Mouse (Mus musculus): ENCODE data around the gene Cacna2d3. TPM values are rescaled to one million over a fixed set of nuclear protein-coding genes. Genes with fewer than 3 reads are reported as not detected.

Cacna2d3 gene
- polyA plus RNA-seq, 1 experiment: 4.6 TPM

- H3K4me3 ChIP-seq (ENCODE audit: control insufficient read depth, low read depth, low read length): no peak overlapping the region
- no peak overlapping the region for H3K27ac ChIP-seq (ENCODE audit: control insufficient read depth, insufficient read depth, low read depth, low read length)
- no peaks in the 10 kb centered on the region for H3K4me1 ChIP-seq (ENCODE audit: control insufficient read depth, insufficient read depth, low read length)
- TF ChIP-seq CTCF (IDR thresholded peaks at IDR 0.05; ENCODE audit: control insufficient read depth, insufficient read depth, insufficient replicate concordance, low read depth, low read length): no peak
- no peak for TF ChIP-seq POLR2A (IDR thresholded peaks at IDR 0.05; ENCODE audit: control insufficient read depth, low read depth, low read length)
- no peaks in the 10 kb centered on the region for H3K36me3 ChIP-seq (ENCODE audit: control insufficient read depth, insufficient read depth, low read length)
- H3K27me3 ChIP-seq (ENCODE audit: control insufficient read depth, insufficient read depth, low read length): no peaks in the 10 kb centered on the region
These were observed 860.5 kb downstream of the Cacna2d3 start for GRCm38 (mm10) chr14:28861142-28861541.

Other genes with a start within 250 kb of the Cacna2d3 start
- gene Selenok, start 246.4 kb upstream of the Cacna2d3 start, polyA plus RNA-seq (2012; rRNA removed): 67.0 and 94.4 TPM in 2 replicates

Measured in testis, adult 2 months (tissue).